Mouse (Mus musculus) megakaryocyte, adult 5-6 weeks (primary cell): ENCODE results near the gene Ergic2. TPM values are rescaled to one million over a fixed set of nuclear protein-coding genes. Genes with fewer than 3 reads are reported as not detected.
A peak's percentile ranks its signal among the peaks of the same experiment; 100 is the strongest.
"Not testable (repeated sequence)": the region's sequence is repeated elsewhere in the genome, so short reads cannot be mapped to it uniquely, and the experiment has no call there.

Source experiments
- ATAC-seq: 2 replicates; pipeline ENCODE4 v1.8.0; 2016; ENCODE audit warnings: mild to moderate bottlenecking, inconsistent platforms; ENCODE audit not compliant: poor library complexity, severe bottlenecking
- total RNA-seq, 2 experiments: library from RNA; stranded (forward) in 1 of 2; stranded (reverse) in 1 of 2; fragments of 153-499, 151-499 nt in 1 of 2; fragments of 221-1000, 200-1000 nt in 1 of 2; gene quantifications; 2 replicates each; pipeline versions ENCODE4 v1.2.3 to v1.2.4; 2015 to 2017

The Ergic2 gene
- total RNA-seq, 2 experiments from 2014 or later, result 81.0 to 108 TPM

GRCm38 (mm10) chr6:148214765-148215164 lies 2.6 kb upstream of the Ergic2 start:
- ATAC-seq, result peak; percentile 50

- peak; percentile 21 for ATAC-seq
Measured at GRCm38 (mm10) chr6:148211391-148211876, 740 bp downstream of the Ergic2 start.

GRCm38 (mm10) chr6:148207522-148207921 lies 4.7 kb downstream of the Ergic2 start:
- ATAC-seq, result no peak

DNA sequence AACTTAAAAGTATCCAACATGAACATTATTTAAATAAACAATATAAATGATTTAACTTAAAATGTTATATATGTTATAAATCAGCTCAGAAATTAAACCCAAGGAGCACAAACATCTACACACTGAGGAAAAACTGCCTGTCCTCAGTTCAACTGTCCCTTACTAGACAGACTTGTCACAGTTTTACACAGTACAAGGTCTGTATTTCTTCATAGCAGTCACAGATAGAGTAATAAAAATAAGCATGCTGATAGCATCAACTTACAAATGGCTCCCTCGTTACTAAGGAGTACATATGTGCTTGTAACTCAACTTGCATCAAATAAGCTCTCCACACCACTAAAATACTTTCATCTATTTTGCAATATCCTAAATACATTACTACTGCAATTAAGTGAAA lies 7.0 kb downstream of the Ergic2 start:
- no peak for ATAC-seq

- ATAC-seq, result no peak
Measured at GRCm38 (mm10) chr6:148199729-148200128, 12.4 kb downstream of the Ergic2 start.

DNA sequence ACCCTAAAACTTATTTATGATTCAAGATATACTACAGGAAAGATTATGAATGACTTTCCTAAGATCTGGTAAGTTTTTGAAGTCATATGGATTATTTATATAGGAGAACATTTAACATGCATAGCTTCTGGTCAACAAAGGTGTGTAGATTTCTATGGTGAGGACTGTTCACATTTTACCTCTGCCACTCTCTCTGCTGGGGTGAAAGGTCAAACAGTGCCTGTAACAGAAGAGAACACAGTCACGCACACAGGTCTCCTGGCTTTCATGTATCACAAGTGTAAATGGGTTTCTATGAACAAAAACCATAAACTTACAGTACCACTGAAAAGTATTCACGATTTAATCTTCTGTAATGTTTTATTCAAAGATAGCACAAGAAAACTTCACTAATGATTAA lies 13.0 kb downstream of the Ergic2 start:
- ATAC-seq, result no peak

DNA sequence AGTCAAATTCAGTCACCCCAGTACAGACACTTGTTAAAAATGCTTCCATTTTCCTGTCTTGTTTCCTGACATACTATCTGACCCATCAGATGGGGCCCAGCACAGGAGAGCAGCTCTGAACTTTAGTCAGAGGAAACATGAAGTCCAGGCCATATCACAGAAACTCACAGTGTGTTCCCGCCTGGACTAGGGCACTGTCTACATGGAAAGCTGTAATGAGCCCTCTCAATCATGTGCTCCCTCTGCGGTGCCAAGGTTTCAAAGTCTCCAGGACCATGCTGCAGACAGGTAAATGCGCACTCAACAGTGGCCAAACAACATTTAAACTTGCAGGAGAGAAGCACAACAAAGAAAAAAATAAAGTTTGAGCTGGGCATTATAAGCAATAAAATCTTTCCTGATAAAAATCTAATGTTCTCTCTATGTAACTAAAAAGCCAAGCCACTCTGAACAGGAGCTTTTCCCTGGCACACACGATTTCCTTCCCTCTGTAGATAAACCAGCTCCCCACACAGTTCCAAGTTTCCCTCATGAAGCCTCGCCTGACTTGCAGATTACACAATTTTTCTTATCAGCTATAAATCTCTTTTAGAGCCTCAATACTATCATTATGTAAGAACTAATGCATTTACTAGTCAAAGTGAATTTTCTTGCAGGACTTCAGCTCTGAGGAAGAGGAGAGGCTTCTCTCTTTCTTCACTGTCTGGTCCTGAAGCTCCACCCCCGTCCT lies 18.0 kb downstream of the Ergic2 start:
- no peak for ATAC-seq

GRCm38 (mm10) chr6:148185694-148186093 lies 26.5 kb downstream of the Ergic2 start:
- no peak for ATAC-seq

DNA sequence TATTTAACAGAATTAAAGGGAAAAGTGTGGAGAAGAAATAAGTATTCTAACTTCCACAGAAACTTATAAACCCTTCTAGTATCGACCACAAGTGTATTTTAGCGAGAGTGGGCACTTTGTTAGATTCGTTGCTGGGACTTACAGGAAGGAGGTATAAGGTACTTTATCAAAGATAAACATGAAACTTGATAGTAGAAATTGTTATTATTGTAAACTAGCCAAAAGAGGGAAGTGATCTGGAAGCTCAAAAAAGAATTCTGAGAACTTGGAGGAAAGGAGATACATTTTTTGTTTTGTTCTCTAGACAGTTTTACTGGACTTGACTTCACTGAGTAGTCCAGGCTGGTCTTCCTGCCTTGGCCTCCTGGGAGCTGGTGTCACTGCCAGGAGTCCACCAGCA lies 39.3 kb downstream of the Ergic2 start:
- ATAC-seq, result no peak

DNA sequence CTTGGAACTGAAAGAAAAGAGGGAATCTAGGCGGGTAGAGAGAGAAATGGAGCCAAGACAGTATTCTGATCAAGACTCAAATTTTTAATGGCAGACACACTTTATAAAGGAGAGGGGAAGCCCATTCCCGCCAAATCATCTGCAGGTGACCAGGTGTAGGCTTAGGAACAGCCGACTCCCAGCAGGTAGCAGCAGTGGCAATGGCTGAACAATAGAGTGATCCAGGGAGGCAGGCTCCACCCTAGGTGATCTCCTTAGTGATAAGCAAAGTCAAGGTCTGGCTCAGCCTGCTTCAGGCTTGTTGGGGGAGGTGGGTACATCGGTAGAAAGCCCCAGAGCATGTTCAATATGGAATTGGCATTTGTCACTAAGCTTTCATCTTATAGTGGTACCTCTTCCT lies 59.9 kb downstream of the Ergic2 start:
- not testable (repeated sequence) for ATAC-seq

DNA sequence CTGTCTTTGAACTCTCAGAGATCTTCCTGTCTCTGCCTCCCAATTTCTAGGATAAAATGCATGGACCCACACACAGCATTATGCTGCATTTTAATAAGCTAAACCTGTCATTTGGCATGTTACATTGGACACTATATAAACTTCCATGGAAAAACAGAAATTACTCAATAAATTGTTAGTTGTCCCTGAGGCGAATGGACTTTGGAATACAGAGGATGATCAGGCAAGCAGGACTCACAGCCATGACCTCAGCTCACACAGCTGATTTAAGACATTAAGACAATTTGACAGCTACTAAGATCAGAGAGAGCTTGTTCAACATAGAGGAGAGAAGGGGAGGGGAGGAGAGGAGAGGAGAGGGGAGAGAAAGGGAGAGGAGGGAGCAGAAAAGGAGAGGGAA lies 69.8 kb downstream of the Ergic2 start:
- no peak for ATAC-seq

GRCm38 (mm10) chr6:148141874-148142273 lies 70.3 kb downstream of the Ergic2 start:
- ATAC-seq, result no peak

DNA sequence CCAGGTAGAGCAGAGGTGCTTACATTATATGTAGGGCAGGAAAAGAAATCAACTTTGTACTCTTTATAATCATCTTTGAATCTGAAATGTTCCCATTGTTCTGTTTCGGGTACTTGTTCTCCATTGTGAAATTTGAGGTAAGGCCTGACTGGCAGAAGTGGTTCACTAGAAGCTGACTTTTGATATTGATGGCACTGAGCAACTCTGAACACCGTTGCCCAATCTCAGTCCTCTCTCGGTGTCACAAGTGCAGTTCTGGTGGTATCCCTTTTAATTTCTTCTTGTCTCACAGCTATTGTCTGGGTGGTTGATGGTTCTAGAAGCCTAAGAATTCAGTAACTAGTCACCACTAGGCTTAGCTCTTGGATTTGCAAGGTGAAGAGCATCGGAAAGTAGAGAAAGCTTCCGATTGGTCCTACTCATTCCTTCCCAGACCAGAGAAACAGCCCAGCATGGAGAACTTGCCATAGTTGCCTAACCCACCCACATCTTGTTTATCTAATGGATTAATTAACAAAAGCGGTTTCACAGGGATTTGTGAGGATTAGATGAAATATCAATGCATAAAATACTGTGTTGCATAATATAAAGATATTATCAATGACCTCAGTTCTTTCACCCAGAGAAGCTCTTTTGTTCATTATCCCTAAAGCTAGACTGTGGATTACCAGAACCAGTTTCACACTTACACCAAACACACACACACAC lies 72.7 kb downstream of the Ergic2 start:
- ATAC-seq, result no peak

- ATAC-seq, result peak; percentile 97
Measured at GRCm38 (mm10) chr6:148135769-148136382, 76.3 kb downstream of the Ergic2 start.

DNA sequence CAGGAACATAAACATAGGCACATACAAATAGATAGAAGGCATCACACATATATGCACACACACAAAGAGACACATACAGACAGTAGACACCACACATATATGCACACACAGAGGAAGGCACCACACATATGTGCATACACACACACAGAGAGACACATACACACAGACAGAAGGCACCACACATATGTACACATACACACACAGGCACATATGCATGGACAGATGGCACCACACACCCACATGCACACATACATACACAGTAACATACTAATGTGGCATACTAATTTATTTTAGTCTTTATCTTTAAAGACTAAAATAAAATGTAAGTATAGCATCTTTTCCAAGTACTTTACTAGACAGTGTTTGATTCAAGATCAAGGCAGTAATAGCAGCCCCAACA lies 78.6 kb downstream of the Ergic2 start:
- ATAC-seq, result no peak

- no peak for ATAC-seq
Measured at GRCm38 (mm10) chr6:148132314-148132713, 79.9 kb downstream of the Ergic2 start.

Other genes starting within 250 kb of the Ergic2 start
- 4.6 and 5.4 TPM in 2 replicates for gene Far2, start 165.1 kb downstream of the Ergic2 start, total RNA-seq (2015)
- 3.3 and 3.7 TPM in 2 replicates for gene Far2, start 165.1 kb downstream of the Ergic2 start, total RNA-seq (2017)
- gene Tmtc1, start 232.0 kb upstream of the Ergic2 start, total RNA-seq (2015), result not detected in 2 replicates
- gene Tmtc1, start 232.0 kb upstream of the Ergic2 start, total RNA-seq (2017), result 0.07 and 0.12 TPM in 2 replicates